Mouse (Mus musculus) layer of hippocampus, adult 18-20 months (tissue): Measurements from ENCODE around the gene Ctrc. TPM values are rescaled to one million over a fixed set of nuclear protein-coding genes. Genes with fewer than 3 reads are reported as not detected.

ENCODE experiments used
- DNase-seq, 2 experiments: peaks; one replicate each; pipeline ENCODE4 v3.0.0; 2022; ENCODE audit warnings: low spot score in 2 of 2
- total RNA-seq, 2 experiments: library from RNA; stranded (reverse); gene quantifications; 2 replicates each; pipeline ENCODE4 v1.2.3; 2021

Gene Ctrc
- total RNA-seq, 2 experiments from 2014 or later = not detected

GRCm38 (mm10) chr4:141868051-141868450 lies 21.9 kb upstream of the Ctrc start:
- no peak for DNase-seq

- peak in 1 of 2 experiments; percentile 60 for DNase-seq
These were observed 21.3 kb upstream of the Ctrc start for GRCm38 (mm10) chr4:141867498-141867897.

- no peak for DNase-seq
These were observed 20.9 kb upstream of the Ctrc start for GRCm38 (mm10) chr4:141866933-141867490.

GRCm38 (mm10) chr4:141865600-141865999 lies 19.4 kb upstream of the Ctrc start:
- no peak for DNase-seq

- DNase-seq = no peak
These were observed 18.8 kb upstream of the Ctrc start for GRCm38 (mm10) chr4:141865006-141865405.

- DNase-seq = no peak
These were observed 18.3 kb upstream of the Ctrc start for GRCm38 (mm10) chr4:141864506-141864905.

- DNase-seq = no peak
These were observed 17.6 kb upstream of the Ctrc start for GRCm38 (mm10) chr4:141863726-141864280.

- DNase-seq = no peak
These were observed 16.7 kb upstream of the Ctrc start for GRCm38 (mm10) chr4:141862867-141863266.

- no peak for DNase-seq
These were observed 15.6 kb upstream of the Ctrc start for GRCm38 (mm10) chr4:141861591-141862295.

GRCm38 (mm10) chr4:141860246-141860841 lies 14.2 kb upstream of the Ctrc start:
- DNase-seq = no peak

- DNase-seq = no peak
These were observed 13.2 kb upstream of the Ctrc start for GRCm38 (mm10) chr4:141859351-141859750.

- no peak for DNase-seq
These were observed 12.3 kb upstream of the Ctrc start for GRCm38 (mm10) chr4:141858501-141858900.

GRCm38 (mm10) chr4:141857422-141857930 lies 11.3 kb upstream of the Ctrc start:
- DNase-seq = peak; percentile 76 to 94

GRCm38 (mm10) chr4:141853437-141853836 lies 7.3 kb upstream of the Ctrc start:
- no peak for DNase-seq

GRCm38 (mm10) chr4:141834536-141835095 lies 11.5 kb downstream of the Ctrc start:
- DNase-seq = no peak

- DNase-seq = no peak
These were observed 12.2 kb downstream of the Ctrc start for GRCm38 (mm10) chr4:141833911-141834310.

GRCm38 (mm10) chr4:141831361-141831760 lies 14.8 kb downstream of the Ctrc start:
- no peak for DNase-seq

GRCm38 (mm10) chr4:141830381-141830780 lies 15.8 kb downstream of the Ctrc start:
- DNase-seq = no peak

GRCm38 (mm10) chr4:141828177-141828576 lies 18.0 kb downstream of the Ctrc start:
- no peak for DNase-seq

GRCm38 (mm10) chr4:141827401-141827800 lies 18.8 kb downstream of the Ctrc start:
- DNase-seq = no peak

- no peak for DNase-seq
These were observed 20.1 kb downstream of the Ctrc start, which contains the start of gene Cela2a for GRCm38 (mm10) chr4:141826060-141826459. TSS of gene Cela2a (minus strand) at chr4:141826160.

- DNase-seq = no peak
These were observed 23.2 kb downstream of the Ctrc start for GRCm38 (mm10) chr4:141822979-141823378.
